Mouse (Mus musculus): ENCODE measurements at regions not wholly inside any gene's neighbourhood (a gene's known extent, or its start where the extent isn't known, plus 50 kb on each side); places are given as distances from the start of the nearest gene placed in this dataset.
A peak's percentile ranks its signal among the peaks of the same experiment; 100 is the strongest.

- Histone ChIP-seq H3K4me3 (ENCODE audit: low read depth, low read length) (no peak overlapping the region), H3K36me3 (ENCODE audit: insufficient read depth, low read length) (no peaks in the 10 kb centered on the region), H3K9ac (replicated peaks; ENCODE audit: low read length, poor library complexity, severe bottlenecking) (no peak overlapping the region), H3K9me3 (ENCODE audit: low read length) (no peaks in the 10 kb centered on the region), H3K27me3 (ENCODE audit: insufficient read depth, low read length) (no peaks in the 10 kb centered on the region), H3K4me2 (ENCODE audit: low read depth, low read length, poor library complexity, severe bottlenecking) (no peak overlapping the region), H3K4me1 (ENCODE audit: insufficient read depth, low read length) (no peaks in the 10 kb centered on the region), H3K27ac (ENCODE audit: low read depth, low read length) (no peak overlapping the region)
- 81% methylated on average over 14 of the region's 14 CpGs for WGBS
- ATAC-seq (ENCODE audit: low FRiP score): no peak
- DNase-seq (ENCODE audit: low spot score): no peak
- no peak for TF ChIP-seq CTCF (IDR thresholded peaks at IDR 0.05)
Observed at GRCm38 (mm10) chr10:8624229-8624911, 105.7 kb upstream of the Ust start.

- DNase-seq (ENCODE audit: low spot score): no peak
- 75% methylated on average over 1 of the region's 1 CpGs for WGBS
Observed at GRCm38 (mm10) chr10:8618676-8619075, 100.1 kb upstream of the Ust start.

GRCm38 (mm10) chr10:8615452-8616025, 96.9 kb upstream of the Ust start:
- Histone ChIP-seq H3K27ac (ENCODE audit: low read depth, low read length) (no peak overlapping the region), H3K4me3 (ENCODE audit: low read depth, low read length) (no peak overlapping the region), H3K4me1 (ENCODE audit: insufficient read depth, low read length) (no peaks in the 10 kb centered on the region), H3K9me3 (ENCODE audit: low read length) (no peaks in the 10 kb centered on the region), H3K27me3 (ENCODE audit: insufficient read depth, low read length) (no peaks in the 10 kb centered on the region), H3K9ac (replicated peaks; ENCODE audit: low read length, poor library complexity, severe bottlenecking) (no peak overlapping the region), H3K36me3 (ENCODE audit: insufficient read depth, low read length) (no peaks in the 10 kb centered on the region), H3K4me2 (ENCODE audit: low read depth, low read length, poor library complexity, severe bottlenecking) (no peak overlapping the region)
- DNase-seq (ENCODE audit: low spot score) (no peak), ATAC-seq (ENCODE audit: low FRiP score) (no peak)
- TF ChIP-seq CTCF (IDR thresholded peaks at IDR 0.05): no peak
- WGBS: 84% methylated on average over 4 of the region's 4 CpGs

More at GRCm38 (mm10) chr10:8618676-8619075, 100.1 kb upstream of the Ust start:
- no peak for TF ChIP-seq CTCF (IDR thresholded peaks at IDR 0.05)
- no peak overlapping the region for H3K27ac ChIP-seq (ENCODE audit: low read depth, low read length)
- no peak for ATAC-seq (ENCODE audit: low FRiP score)
- no peaks in the 10 kb centered on the region for H3K4me1 ChIP-seq (ENCODE audit: insufficient read depth, low read length)
- no peaks in the 10 kb centered on the region for H3K9me3 ChIP-seq (ENCODE audit: low read length)
- H3K9ac ChIP-seq (replicated peaks; ENCODE audit: low read length, poor library complexity, severe bottlenecking): no peak overlapping the region
- H3K36me3 ChIP-seq (ENCODE audit: insufficient read depth, low read length): no peaks in the 10 kb centered on the region
- no peaks in the 10 kb centered on the region for H3K27me3 ChIP-seq (ENCODE audit: insufficient read depth, low read length)
- no peak overlapping the region for H3K4me2 ChIP-seq (ENCODE audit: low read depth, low read length, poor library complexity, severe bottlenecking)
- H3K4me3 ChIP-seq (ENCODE audit: low read depth, low read length): no peak overlapping the region

- H3K4me3 ChIP-seq (ENCODE audit: low read depth, low read length): no peak overlapping the region
- no peak overlapping the region for H3K9ac ChIP-seq (replicated peaks; ENCODE audit: low read length, poor library complexity, severe bottlenecking)
- DNase-seq (ENCODE audit: low spot score) (no peak), ATAC-seq (ENCODE audit: low FRiP score) (no peak)
- no peaks in the 10 kb centered on the region for H3K9me3 ChIP-seq (ENCODE audit: low read length)
- WGBS: 82% methylated on average over 5 of the region's 5 CpGs
- no peak overlapping the region for H3K4me2 ChIP-seq (ENCODE audit: low read depth, low read length, poor library complexity, severe bottlenecking)
- H3K27ac ChIP-seq (ENCODE audit: low read depth, low read length): no peak overlapping the region
- H3K4me1 ChIP-seq (ENCODE audit: insufficient read depth, low read length): no peaks in the 10 kb centered on the region
- no peaks in the 10 kb centered on the region for H3K27me3 ChIP-seq (ENCODE audit: insufficient read depth, low read length)
- no peaks in the 10 kb centered on the region for H3K36me3 ChIP-seq (ENCODE audit: insufficient read depth, low read length)
- no peak for TF ChIP-seq CTCF (IDR thresholded peaks at IDR 0.05)
Observed at GRCm38 (mm10) chr10:8589871-8590533, 71.4 kb upstream of the Ust start.

- no peak overlapping the region for H3K4me2 ChIP-seq (ENCODE audit: low read depth, low read length, poor library complexity, severe bottlenecking)
- no peak overlapping the region for H3K4me3 ChIP-seq (ENCODE audit: low read depth, low read length)
- H3K27me3 ChIP-seq (ENCODE audit: insufficient read depth, low read length): no peaks in the 10 kb centered on the region
- H3K4me1 ChIP-seq (ENCODE audit: insufficient read depth, low read length): no peaks in the 10 kb centered on the region
- no peak overlapping the region for H3K9ac ChIP-seq (replicated peaks; ENCODE audit: low read length, poor library complexity, severe bottlenecking)
- no peak overlapping the region for H3K27ac ChIP-seq (ENCODE audit: low read depth, low read length)
- no peaks in the 10 kb centered on the region for H3K36me3 ChIP-seq (ENCODE audit: insufficient read depth, low read length)
- WGBS: 86% methylated on average over 1 of the region's 1 CpGs
- DNase-seq (ENCODE audit: low spot score): peak; percentile 64
- no peaks in the 10 kb centered on the region for H3K9me3 ChIP-seq (ENCODE audit: low read length)
- no peak for TF ChIP-seq CTCF (IDR thresholded peaks at IDR 0.05)
- ATAC-seq (ENCODE audit: low FRiP score): no peak
Observed at GRCm38 (mm10) chr10:8589106-8589505, 70.5 kb upstream of the Ust start.

GRCm38 (mm10) chr10:8584389-8584908, 65.8 kb upstream of the Ust start:
- no peaks in the 10 kb centered on the region for H3K4me1 ChIP-seq (ENCODE audit: insufficient read depth, low read length)
- H3K9ac ChIP-seq (replicated peaks; ENCODE audit: low read length, poor library complexity, severe bottlenecking): no peak overlapping the region
- TF ChIP-seq CTCF (IDR thresholded peaks at IDR 0.05): no peak
- no peaks in the 10 kb centered on the region for H3K36me3 ChIP-seq (ENCODE audit: insufficient read depth, low read length)
- DNase-seq (ENCODE audit: low spot score) (peak; percentile 6), ATAC-seq (ENCODE audit: low FRiP score) (no peak)
- no peaks in the 10 kb centered on the region for H3K9me3 ChIP-seq (ENCODE audit: low read length)
- no peak overlapping the region for H3K4me2 ChIP-seq (ENCODE audit: low read depth, low read length, poor library complexity, severe bottlenecking)
- WGBS: 56% methylated on average over 3 of the region's 3 CpGs
- H3K27me3 ChIP-seq (ENCODE audit: insufficient read depth, low read length): no peaks in the 10 kb centered on the region
- H3K4me3 ChIP-seq (ENCODE audit: low read depth, low read length): no peak overlapping the region
- no peak overlapping the region for H3K27ac ChIP-seq (ENCODE audit: low read depth, low read length)

Measured in midbrain, postnatal 0 days (tissue).